Mouse (Mus musculus): ENCODE results near the gene Qrfp.

- no peak for TF ChIP-seq CTCF (IDR thresholded peaks at IDR 0.05; ENCODE audit: insufficient read depth, low read depth, low read length)
- TF ChIP-seq POLR2A (IDR thresholded peaks at IDR 0.05; ENCODE audit: insufficient read depth, low read depth, low read length): no peak
Observed at GRCm38 (mm10) chr2:31769631-31770111, 40.7 kb downstream of the Qrfp start.
